Mouse (Mus musculus): Measurements from ENCODE around the gene Amn.

DNA sequence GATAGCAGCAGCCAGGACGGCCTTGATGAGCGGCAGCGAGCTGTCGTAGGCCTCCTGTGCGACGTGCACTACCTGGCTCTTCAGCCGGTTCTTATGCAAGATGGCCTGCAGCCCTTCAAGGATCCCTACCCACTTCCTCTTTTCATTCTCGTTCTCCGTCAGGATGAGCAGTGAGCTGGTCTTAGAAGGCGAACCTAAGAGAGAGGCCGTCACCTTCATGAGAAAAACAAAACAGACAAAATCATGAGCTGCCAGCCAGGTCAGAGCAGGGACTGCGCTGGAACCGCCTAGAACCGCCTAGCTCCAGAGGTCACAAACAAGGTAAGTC lies 31.1 kb downstream of the Amn start:
- TF ChIP-seq GATA1 (IDR thresholded peaks at IDR 0.05; ENCODE audit: borderline replicate concordance, low read length) = no peak
- no peak for TF ChIP-seq CTCF (IDR thresholded peaks at IDR 0.05; ENCODE audit: low read depth, low read length)
